Mouse (Mus musculus) liver, postnatal 0 days (tissue): Measurements from ENCODE around the gene Dctd. TPM values are rescaled to one million over a fixed set of nuclear protein-coding genes. Genes with fewer than 3 reads are reported as not detected.

Source experiments
- ATAC-seq: fragments of 200-750 bp; cut with Nextera tagmentation; 2 replicates; pipeline ENCODE4 v1.8.0; 2017; ENCODE audit warnings: mild to moderate bottlenecking, moderate library complexity
- DNase-seq: peaks from one replicate; pipeline ENCODE4 v3.0.0-alpha.2; 2016
- H3K27ac ChIP-seq: fragments of 300-500 bp; sonication (generic); 2 replicates; pipeline ENCODE4 v1.5.1; 2014; ENCODE audit warnings: antibody characterized with exemption, moderate library complexity, mild to moderate bottlenecking, low read depth
- H3K27me3 ChIP-seq: fragments of 300-500 bp; sonication (generic); 2 replicates; pipeline ENCODE4 v1.6.1; 2014; ENCODE audit warnings: low read length, control low read depth, mixed read lengths; ENCODE audit not compliant: insufficient read depth
- H3K36me3 ChIP-seq: fragments of 300-500 bp; sonication (generic); replicated peaks from 2 replicates; pipeline ENCODE4 v1.6.1; 2014; ENCODE audit warnings: mild to moderate bottlenecking, control low read depth, low read length, moderate library complexity, mixed read lengths; ENCODE audit not compliant: insufficient read depth
- H3K4me1 ChIP-seq: fragments of 300-500 bp; sonication (generic); 2 replicates; pipeline ENCODE4 v1.6.1; 2014; ENCODE audit warnings: antibody characterized with exemption, mild to moderate bottlenecking, control low read depth; ENCODE audit not compliant: insufficient read depth
- H3K4me2 ChIP-seq: fragments of 300-500 bp; sonication (generic); 2 replicates; pipeline ENCODE4 v1.6.1; 2014; ENCODE audit warnings: low read depth, mild to moderate bottlenecking, low read length, moderate library complexity, mixed read lengths
- H3K4me3 ChIP-seq: fragments of 300-500 bp; sonication (generic); 2 replicates; pipeline ENCODE4 v1.5.1; 2014; ENCODE audit warnings: low read depth, low read length
- H3K9ac ChIP-seq: fragments of 300-500 bp; sonication (generic); replicated peaks from 2 replicates; pipeline ENCODE4 v1.6.1; 2014; ENCODE audit warnings: mild to moderate bottlenecking, moderate library complexity
- H3K9me3 ChIP-seq: fragments of 300-500 bp; sonication (generic); 2 replicates; pipeline ENCODE4 v1.6.1; 2016; ENCODE audit warnings: mild to moderate bottlenecking, control low read depth, low read length, mixed read lengths
- CTCF ChIP-seq: sonication (generic); IDR thresholded peaks from 2 replicates; pipeline ENCODE4 v1.5.1; 2016; ENCODE audit warnings: antibody characterized with exemption, low read depth
- EP300 ChIP-seq: IDR thresholded peaks from 2 replicates; pipeline ENCODE4 v1.6.1; 2016; ENCODE audit warnings: antibody characterized with exemption, low read depth, mild to moderate bottlenecking
- WGBS: fragments of 180-500 bp; shearing (Covaris S2); extraction: QIAGEN DNeasy Blood & Tissue Kit; methylation state at CpG from one replicate; pipeline ENCODE4 v1.1.7; 2014; ENCODE audit not compliant: insufficient replicate concordance; 5-methylcytosine and 5-hydroxymethylcytosine counted together
- polyA plus RNA-seq: library from polyadenylated mRNA; unstranded; fragments of >200 nt; fragmentation: Nextera tagmentation; extraction: Ambion mirVana; gene quantifications from 2 replicates; pipeline ENCODE4 v1.2.1, GENCODE M21; 2015

Gene Dctd
- polyA plus RNA-seq, 1 experiment from 2014 or later = 1.8 TPM

DNA sequence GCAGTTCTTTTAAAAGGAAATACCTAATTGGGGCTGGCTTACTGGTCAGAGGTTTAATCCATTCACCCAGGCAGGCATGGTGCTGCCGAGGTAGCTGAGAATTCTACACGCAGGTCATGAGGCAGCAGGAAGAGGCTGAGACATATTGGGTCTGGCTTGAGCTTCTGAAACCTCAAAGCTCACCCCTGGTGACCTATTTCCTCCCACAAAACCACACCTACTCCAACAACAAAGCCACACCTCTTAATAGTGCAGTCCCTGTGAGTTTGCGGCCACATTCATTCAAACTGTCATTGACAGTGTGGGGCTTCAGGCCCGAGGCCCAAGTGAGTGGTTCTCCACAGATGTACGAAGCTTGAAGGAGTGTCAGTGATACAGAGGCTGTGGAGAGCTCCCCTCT lies 34.4 kb downstream of the Dctd start:
- WGBS = 70% methylated on average over 5 of the region's 5 CpGs
- no peak for TF ChIP-seq EP300
- TF ChIP-seq CTCF = no peak

DNA sequence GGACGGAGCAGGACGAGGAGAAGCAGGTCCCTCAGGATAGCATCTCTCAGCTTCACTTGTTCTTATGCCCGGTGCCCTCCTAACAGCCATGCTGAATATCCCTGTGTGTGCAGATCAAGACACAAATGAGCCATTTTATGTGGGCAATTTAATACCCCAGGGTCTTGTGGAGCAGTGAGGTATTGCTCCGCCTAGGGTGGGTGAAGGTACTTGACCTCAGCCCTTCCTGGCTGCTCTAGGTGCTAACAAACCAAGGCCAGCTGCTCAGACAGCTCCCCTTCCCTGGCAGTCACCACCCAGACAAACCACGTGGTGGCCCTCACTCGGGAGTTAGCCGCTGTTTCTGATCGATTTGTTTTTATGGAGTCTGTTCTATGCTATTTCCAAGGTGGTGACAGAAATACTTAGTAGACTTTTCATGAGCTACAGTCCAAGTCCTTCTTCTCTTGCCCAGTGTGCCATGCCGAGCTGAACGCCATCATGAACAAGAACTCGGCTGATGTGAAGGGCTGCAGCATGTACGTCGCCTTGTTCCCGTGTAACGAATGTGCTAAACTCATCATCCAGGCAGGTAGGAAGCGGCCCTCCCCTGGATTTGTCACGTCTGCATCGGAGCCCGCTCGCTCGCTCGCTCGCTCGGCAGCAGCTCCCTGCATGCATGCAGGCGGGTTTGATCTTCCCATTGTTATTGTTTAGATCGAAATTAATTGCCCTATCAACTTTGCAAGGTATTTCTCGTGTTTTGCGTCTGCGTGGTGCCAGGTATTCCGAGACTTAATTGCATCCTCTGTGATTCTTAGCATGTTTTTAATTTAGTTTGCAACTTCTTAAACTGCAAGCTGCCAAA lies 38.1 kb downstream of the Dctd start:
- TF ChIP-seq CTCF (no peak), EP300 (no peak)
- DNase-seq (no peak), ATAC-seq (no peak)
- 84% methylated on average over 30 of the region's 30 CpGs for WGBS
- Histone ChIP-seq H3K27ac (no peak overlapping the region), H3K4me3 (no peak overlapping the region), H3K36me3 (peaks cover 2% of the 10 kb centered on the region; the same call in 1 of the 2 replicates), H3K9me3 (no peaks in the 10 kb centered on the region), H3K4me2 (no peak overlapping the region), H3K27me3 (no peaks in the 10 kb centered on the region), H3K9ac (no peak overlapping the region), H3K4me1 (no peaks in the 10 kb centered on the region)

More for the DNA sequence above, 34.4 kb downstream of the Dctd start:
- H3K4me2 ChIP-seq = no peak overlapping the region
- H3K4me3 ChIP-seq = no peak overlapping the region
- no peaks in the 10 kb centered on the region for H3K27me3 ChIP-seq
- no peak for ATAC-seq
- peaks cover 3% of the 10 kb centered on the region; the same call in 1 of the 2 replicates for H3K36me3 ChIP-seq
- H3K4me1 ChIP-seq = no peaks in the 10 kb centered on the region
- no peak for DNase-seq
- H3K9me3 ChIP-seq = no peaks in the 10 kb centered on the region
- no peak overlapping the region for H3K27ac ChIP-seq
- no peak overlapping the region for H3K9ac ChIP-seq

DNA sequence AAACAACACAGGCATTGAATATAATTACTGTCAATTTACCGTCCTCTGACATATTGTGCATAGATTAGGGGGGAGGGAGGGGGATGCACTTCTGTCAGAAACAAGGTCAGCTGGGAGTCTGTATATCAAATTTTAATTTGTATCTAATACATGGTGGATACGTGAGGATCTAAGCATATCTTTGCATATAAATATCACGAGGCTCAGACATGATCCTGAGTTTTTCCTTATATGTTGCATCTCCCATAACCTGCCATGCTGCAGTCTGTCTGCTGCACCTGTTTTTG lies 38.7 kb downstream of the Dctd start:
- Histone ChIP-seq H3K36me3 (peaks cover 2% of the 10 kb centered on the region; the same call in 1 of the 2 replicates), H3K4me3 (no peak overlapping the region), H3K27ac (no peak overlapping the region), H3K9me3 (no peaks in the 10 kb centered on the region), H3K4me1 (no peaks in the 10 kb centered on the region), H3K4me2 (no peak overlapping the region), H3K27me3 (no peaks in the 10 kb centered on the region), H3K9ac (no peak overlapping the region)
- 84% methylated on average over 3 of the region's 3 CpGs for WGBS
- DNase-seq (no peak), ATAC-seq (no peak)
- no peak for TF ChIP-seq CTCF
- no peak for TF ChIP-seq EP300

GRCm38 (mm10) chr8:48141023-48141422 lies 42.1 kb downstream of the Dctd start:
- H3K36me3 ChIP-seq = peaks cover 2% of the 10 kb centered on the region; the same call in 1 of the 2 replicates
- DNase-seq (no peak), ATAC-seq (no peak)
- WGBS = 91% methylated on average over 5 of the region's 5 CpGs
- no peaks in the 10 kb centered on the region for H3K27me3 ChIP-seq
- no peak overlapping the region for H3K4me3 ChIP-seq
- no peaks in the 10 kb centered on the region for H3K4me1 ChIP-seq
- no peak overlapping the region for H3K4me2 ChIP-seq
- TF ChIP-seq EP300 = no peak
- TF ChIP-seq CTCF = no peak
- no peak overlapping the region for H3K27ac ChIP-seq
- H3K9ac ChIP-seq = no peak overlapping the region
- no peaks in the 10 kb centered on the region for H3K9me3 ChIP-seq

DNA sequence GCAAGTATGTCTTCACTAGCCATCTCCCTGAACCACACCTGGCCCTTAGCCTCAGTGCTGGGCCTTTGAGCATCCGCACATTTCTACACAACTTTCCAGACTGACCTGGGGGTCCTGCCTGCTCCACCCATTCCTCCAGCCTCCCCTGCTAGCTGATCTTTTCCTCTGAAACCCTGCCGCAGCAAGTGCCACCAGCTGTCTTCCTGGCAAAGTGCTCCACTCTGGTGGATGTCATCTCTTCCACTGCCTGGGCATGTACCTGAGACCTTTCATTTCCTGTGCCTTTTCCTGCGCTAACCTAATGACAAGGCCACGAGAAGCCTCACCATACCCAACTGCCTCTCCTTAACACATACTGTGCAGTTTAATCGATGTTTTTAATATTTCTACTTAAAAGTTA lies 46.9 kb downstream of the Dctd start:
- Histone ChIP-seq H3K4me2 (no peak overlapping the region), H3K27ac (no peak overlapping the region), H3K9ac (no peak overlapping the region), H3K9me3 (no peaks in the 10 kb centered on the region; the same call in 1 of the 2 replicates), H3K27me3 (no peaks in the 10 kb centered on the region), H3K36me3 (peaks cover 1% of the 10 kb centered on the region; the same call in 1 of the 2 replicates), H3K4me3 (no peak overlapping the region), H3K4me1 (no peaks in the 10 kb centered on the region)
- WGBS = 74% methylated on average over 5 of the region's 5 CpGs
- TF ChIP-seq EP300 (no peak), CTCF (no peak)
- no peak for ATAC-seq
- DNase-seq = no peak

DNA sequence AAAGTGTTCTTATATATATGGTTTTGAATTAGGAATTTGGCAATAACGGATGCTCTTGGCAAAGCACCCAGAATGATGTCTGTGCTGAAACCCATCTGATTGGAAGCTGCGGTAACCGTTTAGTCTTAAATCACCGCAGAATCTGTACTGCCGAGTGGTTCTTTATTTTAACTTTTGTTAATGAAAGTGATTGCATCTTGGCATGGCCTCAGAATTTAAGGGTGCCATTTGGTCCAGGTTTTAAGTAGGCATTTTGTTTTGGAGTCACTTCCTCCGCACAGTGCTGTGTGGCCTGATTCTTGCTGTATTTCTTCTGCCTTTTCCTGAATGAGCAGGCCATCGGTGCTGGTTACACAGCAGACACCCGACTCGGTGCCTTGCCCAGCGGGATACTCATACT lies 47.6 kb downstream of the Dctd start:
- WGBS = 87% methylated on average over 10 of the region's 10 CpGs
- Histone ChIP-seq H3K9ac (no peak overlapping the region), H3K27ac (no peak overlapping the region), H3K4me2 (no peak overlapping the region), H3K9me3 (no peaks in the 10 kb centered on the region; the same call in 1 of the 2 replicates), H3K4me3 (no peak overlapping the region), H3K27me3 (no peaks in the 10 kb centered on the region), H3K4me1 (no peaks in the 10 kb centered on the region), H3K36me3 (no peaks in the 10 kb centered on the region)
- DNase-seq = no peak
- ATAC-seq = no peak
- TF ChIP-seq CTCF = no peak
- TF ChIP-seq EP300 = no peak
